Mouse (Mus musculus) cerebellum, adult 9-11 months (tissue): Measurements from ENCODE around the gene Clp1.
"Not testable (repeated sequence)": the region's sequence is repeated elsewhere in the genome, so short reads cannot be mapped to it uniquely, and the experiment has no call there.

Source experiments
- DNase-seq: peaks from one replicate; pipeline ENCODE4 v3.0.0; 2022

Clp1 gene

GRCm38 (mm10) chr2:84737451-84737925 lies 10.3 kb upstream of the Clp1 start:
- no peak for DNase-seq

- DNase-seq = peak; percentile 66
These were observed 9.4 kb upstream of the Clp1 start for GRCm38 (mm10) chr2:84736312-84737161.

DNA sequence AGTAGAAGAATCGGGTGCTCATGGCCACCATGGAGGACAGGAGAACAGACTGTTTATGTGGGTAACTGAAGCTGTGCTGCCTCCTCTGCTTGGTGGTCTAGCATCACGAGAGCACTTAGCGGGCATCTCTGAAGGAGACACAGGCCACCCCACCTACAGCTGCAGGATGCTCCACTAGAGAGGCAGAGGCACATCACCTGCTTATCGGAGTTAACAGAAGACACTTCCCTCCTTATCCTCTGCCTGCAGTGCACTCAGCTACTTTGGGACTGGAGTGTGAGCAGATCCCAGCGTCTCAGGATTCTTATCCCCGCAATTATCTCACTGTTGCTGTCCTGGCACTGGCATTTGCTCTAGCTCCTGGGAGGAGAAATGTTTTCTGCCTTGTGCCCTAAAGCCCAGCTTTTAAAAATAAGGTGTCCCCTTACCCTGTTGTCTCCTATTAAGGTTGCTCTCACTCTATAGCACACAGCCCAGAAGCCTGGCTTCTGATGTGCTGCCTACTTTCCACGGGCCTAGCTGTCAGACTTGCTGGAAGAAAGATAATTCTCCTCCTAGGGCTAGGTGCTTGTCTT lies 8.3 kb upstream of the Clp1 start:
- no peak for DNase-seq

DNA sequence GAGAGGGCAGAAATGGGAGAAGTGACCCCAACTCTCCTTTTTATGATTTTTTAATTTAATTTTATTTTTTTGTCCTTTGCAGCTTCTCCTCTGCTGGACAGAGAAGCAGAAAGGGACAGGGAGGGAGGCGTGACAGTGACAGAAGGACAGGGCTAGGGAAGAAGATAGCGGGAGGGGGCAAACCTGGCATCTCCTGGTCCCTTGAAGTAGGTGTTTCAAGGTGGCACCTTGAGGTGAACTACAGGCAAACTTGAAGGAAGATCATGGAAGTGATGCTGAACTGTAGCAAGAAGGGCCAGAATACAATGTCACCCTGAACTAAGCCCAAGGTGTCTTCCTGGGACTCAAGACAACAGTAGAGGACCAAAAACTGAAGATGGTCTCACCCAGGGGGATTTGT lies 7.8 kb upstream of the Clp1 start:
- DNase-seq = no peak

- DNase-seq = peak; percentile 74
These were observed 7.3 kb upstream of the Clp1 start for GRCm38 (mm10) chr2:84734351-84734864.

DNA sequence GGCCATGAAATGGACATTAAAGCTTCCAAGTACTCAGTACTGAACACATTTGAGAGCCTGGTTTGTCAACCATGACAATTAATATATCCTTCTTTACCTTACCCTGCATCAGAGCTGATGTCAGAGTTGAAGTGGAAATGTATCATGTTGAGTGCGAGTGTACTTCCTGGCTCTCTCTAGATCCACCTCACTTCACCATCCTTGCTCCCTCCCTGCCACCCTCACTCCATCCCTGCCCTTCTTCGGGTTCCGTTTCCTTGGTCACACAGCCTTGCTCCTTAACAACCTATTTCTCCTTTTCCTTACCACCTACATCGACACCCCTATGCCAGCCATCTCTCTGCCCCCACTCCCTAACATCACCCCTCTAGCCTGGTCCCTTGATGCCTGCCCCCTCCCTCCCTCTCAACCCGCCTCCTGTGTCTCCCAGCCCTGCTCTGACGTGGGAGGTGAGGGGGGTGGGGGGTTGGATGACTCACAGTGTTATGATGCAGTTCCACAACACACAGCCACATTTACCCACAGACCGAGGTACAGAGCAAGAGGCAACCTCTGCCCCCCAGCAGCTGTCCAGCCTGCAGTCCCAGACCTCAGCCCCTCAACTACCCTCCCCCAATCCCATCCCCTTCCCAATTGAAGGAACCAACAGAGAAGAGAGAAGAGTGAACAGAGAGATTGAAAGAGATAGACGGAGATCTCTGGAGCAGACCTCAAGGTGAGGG lies 6.6 kb upstream of the Clp1 start, which contains the start of gene Ypel4:
Gene Ypel4, plus strand, starts transcription at position 480 of the 722 bp plus-strand sequence.
- peak; percentile 91 for DNase-seq

- no peak for DNase-seq
These were observed 5.2 kb upstream of the Clp1 start for GRCm38 (mm10) chr2:84732394-84732793.

DNA sequence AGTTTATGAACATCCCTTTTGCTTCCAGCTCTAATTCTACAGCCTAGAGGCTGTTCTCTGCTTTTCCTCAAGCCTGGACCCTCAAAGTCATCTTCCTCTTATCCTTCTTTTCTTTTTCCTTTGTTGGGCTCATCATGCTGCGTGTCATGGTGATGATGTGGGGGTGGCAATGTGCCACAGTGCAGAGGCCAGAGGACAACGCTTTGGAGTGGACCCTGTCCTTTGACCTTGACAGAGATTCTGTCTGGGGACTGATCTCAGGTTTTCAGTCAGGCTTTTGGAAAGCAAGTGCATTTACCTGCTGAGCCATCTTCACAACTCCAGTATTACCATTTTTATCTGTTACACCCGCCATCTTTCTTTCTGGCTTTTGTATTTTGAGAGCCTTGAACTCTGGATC lies 4.1 kb upstream of the Clp1 start:
- DNase-seq = no peak

GRCm38 (mm10) chr2:84728191-84728590 lies 1.0 kb upstream of the Clp1 start:
- DNase-seq = not testable (repeated sequence)

DNA sequence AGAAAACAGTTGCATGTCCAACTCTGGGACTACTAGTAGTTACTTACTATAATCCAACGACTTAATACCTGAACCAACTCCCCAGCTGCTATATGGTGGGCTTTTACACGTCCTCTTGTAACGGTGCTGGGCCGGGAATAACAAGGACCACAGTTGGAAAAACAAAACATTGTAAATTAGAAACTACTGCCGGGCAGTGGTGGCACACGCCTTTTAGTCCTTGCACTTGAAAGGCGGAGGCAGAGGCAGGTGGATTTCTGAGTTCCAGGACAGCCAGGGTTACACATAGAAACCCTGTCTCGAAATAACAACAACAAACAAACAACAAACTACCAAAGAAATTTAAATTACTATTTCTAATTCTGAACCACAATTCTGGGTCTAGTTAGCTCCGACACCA lies 434 bp downstream of the Clp1 start:
- DNase-seq = no peak

DNA sequence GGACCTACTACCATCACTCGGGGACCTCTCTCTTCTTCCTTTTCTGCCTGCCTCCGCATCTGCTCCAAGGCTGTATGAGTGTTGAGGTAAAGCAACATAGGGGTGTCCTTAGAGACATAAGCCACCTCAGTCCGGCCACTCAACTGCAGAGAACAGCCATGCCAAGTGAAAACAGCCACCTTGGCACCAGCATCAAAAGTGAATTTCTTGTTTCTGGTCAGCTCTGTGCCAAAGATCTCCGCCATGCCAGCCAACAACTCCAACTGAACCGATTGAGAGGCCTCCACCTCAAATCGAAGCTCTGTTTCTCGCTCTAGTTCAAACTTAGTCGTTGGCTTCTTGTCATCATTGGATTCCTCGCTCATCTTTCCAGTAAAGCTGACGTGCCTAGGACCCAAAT lies 1.4 kb downstream of the Clp1 start:
- DNase-seq = no peak

DNA sequence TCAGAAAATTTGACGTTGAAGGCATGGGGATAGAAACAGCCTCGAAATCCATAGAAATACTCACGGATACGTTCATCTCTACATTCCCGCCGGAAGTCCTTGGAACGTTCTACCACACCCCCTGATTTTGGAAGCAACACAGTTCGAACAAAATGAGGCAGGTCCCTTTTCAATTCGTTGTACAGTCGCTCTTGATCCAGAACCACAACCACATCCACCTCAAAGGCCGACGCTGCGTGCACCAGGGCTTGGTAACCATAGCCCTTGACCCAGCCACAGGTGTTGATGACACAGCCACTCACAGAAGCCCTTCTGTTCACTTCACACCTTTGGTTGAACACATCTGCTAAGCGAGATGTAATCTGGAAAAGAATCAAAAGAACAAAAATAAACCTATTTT lies 3.3 kb downstream of the Clp1 start:
- no peak for DNase-seq

DNA sequence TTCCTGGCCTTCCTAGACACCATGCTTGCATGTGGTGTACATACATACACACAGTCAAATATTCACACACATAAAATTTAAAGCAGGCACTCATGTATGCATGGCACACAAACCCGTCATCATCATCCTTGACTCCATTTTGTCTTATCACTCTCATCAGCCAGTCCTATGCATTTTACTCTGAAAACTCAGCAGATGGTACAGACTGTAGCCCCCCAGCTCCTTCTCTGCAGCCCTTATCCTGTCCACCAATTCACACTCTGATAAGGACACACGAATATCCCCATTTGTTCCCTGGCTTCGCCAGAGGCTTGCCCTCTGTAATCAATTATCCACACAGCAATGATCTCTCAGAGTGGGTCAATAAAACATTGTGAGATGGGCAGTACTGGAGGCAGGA lies 6.0 kb downstream of the Clp1 start:
- no peak for DNase-seq

- no peak for DNase-seq
These were observed 6.4 kb downstream of the Clp1 start for GRCm38 (mm10) chr2:84720718-84721117.

- DNase-seq = no peak
These were observed 9.8 kb downstream of the Clp1 start for GRCm38 (mm10) chr2:84717357-84717756.

DNA sequence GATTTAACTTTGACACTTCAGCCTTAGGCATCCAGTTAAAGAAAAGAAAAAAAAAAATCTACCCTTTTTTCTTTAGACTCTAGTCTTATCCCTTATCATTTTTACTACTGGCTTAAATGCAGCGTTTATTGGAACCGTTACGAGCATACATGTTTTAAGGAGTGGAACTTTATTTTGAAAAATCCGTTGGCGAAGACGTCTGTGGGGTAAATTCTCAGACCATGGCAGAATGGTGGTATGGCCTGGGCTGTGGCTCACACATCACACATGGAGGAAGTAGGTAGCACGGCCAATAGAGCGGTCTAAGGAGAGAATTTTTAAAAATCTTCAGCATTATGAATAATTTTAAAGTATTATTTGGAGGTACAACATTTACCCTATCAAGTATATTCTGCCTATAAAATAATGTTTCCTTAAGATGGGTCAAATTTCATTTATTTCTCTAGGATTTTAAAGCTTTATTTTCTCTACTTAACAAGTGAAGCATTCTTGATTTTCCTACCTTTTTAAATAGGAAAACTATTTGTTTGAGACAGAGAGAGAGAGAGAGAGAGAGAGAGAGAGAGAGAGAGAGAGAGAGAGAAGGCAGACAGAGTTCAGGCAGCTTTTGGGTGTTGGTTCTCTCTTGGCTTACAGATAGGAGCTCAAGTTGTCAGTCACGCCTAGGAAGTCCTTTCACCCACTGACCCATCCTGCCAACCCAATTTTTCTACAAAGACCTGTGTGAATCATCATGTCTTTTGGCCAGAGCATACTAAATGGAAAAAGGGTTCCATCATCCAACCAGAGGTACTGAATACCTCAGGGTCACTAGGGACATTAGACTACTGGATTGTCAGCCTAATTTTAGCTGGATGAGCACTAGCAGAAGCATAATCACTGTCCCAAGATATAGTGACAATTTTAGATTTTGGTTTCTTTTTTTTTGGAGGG lies 10.5 kb downstream of the Clp1 start:
- DNase-seq = no peak

GRCm38 (mm10) chr2:84715562-84716361 lies 11.4 kb downstream of the Clp1 start:
- peak; percentile 96 for DNase-seq

GRCm38 (mm10) chr2:84714811-84715561 lies 12.2 kb downstream of the Clp1 start, which contains the start of gene Zdhhc5:
Gene Zdhhc5 (minus strand): TSS chr2:84715180.
- peak; percentile 99 for DNase-seq

DNA sequence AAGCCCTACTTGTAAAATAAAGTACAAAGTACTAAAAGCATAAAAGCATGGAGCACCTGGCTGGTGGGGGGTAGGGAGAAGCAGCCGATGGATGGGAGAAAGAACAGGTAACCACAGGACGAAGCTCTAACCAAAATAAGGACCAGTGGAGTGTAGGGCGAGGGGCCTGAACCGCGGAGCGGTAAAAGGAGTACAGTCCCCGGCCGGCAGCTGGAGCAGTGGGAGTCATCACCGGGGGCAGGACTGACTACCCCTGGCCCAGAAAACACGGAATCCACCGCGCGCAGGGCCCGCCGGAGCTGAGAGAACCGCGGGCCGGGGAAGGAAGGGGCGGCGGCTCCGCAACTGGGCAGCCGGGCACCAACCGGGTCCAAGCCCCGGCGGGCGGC lies 12.7 kb downstream of the Clp1 start:
- no peak for DNase-seq

DNA sequence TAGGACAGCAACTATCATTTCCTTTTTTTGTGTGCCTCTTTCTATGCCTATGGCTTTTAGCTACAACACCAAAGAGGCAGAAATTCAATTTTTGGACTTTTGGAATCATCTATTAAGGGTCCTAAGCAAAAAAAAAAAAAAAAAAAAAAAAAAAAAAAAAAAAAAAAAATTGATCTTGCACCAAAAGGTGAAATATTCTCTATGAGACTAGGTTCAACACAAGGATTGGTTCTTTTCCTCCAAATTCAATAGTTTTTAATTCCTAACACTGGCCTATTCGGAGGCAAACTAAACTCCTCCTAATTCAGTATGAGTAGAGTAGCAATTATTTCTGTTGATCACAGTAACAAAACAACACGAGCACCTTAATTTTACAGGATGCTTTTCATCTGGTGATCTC lies 15.3 kb downstream of the Clp1 start:
- no peak for DNase-seq

GRCm38 (mm10) chr2:84707523-84707922 lies 19.6 kb downstream of the Clp1 start:
- DNase-seq = no peak
